ENCODE assay signal across 30 mouse cellular contexts in genomic region chr6:48064451-48064850, GRCm38 (mm10). TPM values are rescaled to one million over a fixed set of nuclear protein-coding genes. Genes with fewer than 3 reads are reported as not detected.
A peak's percentile ranks its signal among the peaks of the same experiment; 100 is the strongest.
DNase-seq lines count a peak whose midpoint lies in the region; ATAC-seq and TF ChIP-seq lines count a peak whose summit lies in the region.
"Had no signal": no experiment of that assay in that cellular context is flagged by ENCODE, and none has a peak within 500 bp of the region (broad histone marks: within the 10 kb centered on the region; RNA-seq: fewer than 3 reads in every experiment).

No protein-coding gene starts in this region.

- WGBS in heart, adult 2 months, result 90% methylated on average over 14 of the region's 14 CpGs
- WGBS in kidney, embryonic 15.5 days, result 92% methylated on average over 14 of the region's 14 CpGs

- H3K4me2 ChIP-seq in kidney, embryonic 15.5 days, result no peak overlapping the region
- H3K4me2 ChIP-seq: intestine, embryonic 15.5 days; limb, embryonic 15.5 days; midbrain, embryonic 15.5 days; neural tube, embryonic 15.5 days; stomach, embryonic 15.5 days had no signal

- no peaks in the 10 kb centered on the region for H3K27me3 ChIP-seq in heart, adult 2 months (ENCODE audit: control insufficient read depth, insufficient read depth, low read length)
- no peaks in the 10 kb centered on the region for H3K27me3 ChIP-seq in ES-Bruce4 (ENCODE audit: control insufficient read depth, insufficient read depth, low read length, poor library complexity, severe bottlenecking)
- no peaks in the 10 kb centered on the region for H3K27me3 ChIP-seq in kidney, embryonic 15.5 days
- H3K27me3 ChIP-seq: intestine, embryonic 15.5 days; limb, embryonic 15.5 days; midbrain, embryonic 15.5 days; neural tube, embryonic 15.5 days; Patski; stomach, embryonic 15.5 days had no signal

- peak; percentile 84 for DNase-seq in heart, adult 11 months
- DNase-seq in heart, adult 2 months, result no peak
- DNase-seq in R1 (ENCODE audit: low read depth, low spot score), result peak; percentile 71
- peak; percentile 38 for DNase-seq in testis, postnatal 14 days (ENCODE audit: low spot score)
- DNase-seq in urinary bladder, postnatal 36 days (ENCODE audit: low spot score in 2 of 2), result no peak
- DNase-seq: adrenal gland, postnatal 25 days; cerebellum, adult 11-12 months; gastrocnemius, postnatal 36 days; heart, postnatal 14 days; kidney, postnatal 4 days; lung, adult 2 months; lung, postnatal 14 days; retina, postnatal 1 day; right cerebral cortex, postnatal 25 days; thymus, adult 2 months; thymus, postnatal 36 days had no signal

- no peaks in the 10 kb centered on the region for H3K36me3 ChIP-seq in heart, adult 2 months (ENCODE audit: control insufficient read depth, insufficient read depth, low read length)
- H3K36me3 ChIP-seq in ES-Bruce4 (ENCODE audit: control insufficient read depth, insufficient read depth, low read length, poor library complexity, severe bottlenecking), result peaks cover 3% of the 10 kb centered on the region
- H3K36me3 ChIP-seq in kidney, embryonic 15.5 days, result peaks cover 84% of the 10 kb centered on the region

- ATAC-seq in kidney, embryonic 15.5 days (replicated peaks; ENCODE audit: low FRiP score), result no peak
- ATAC-seq: forebrain, embryonic 14.5 days; intestine, embryonic 15.5 days; Patski had no signal

- no peaks in the 10 kb centered on the region for H3K79me2 ChIP-seq in heart, adult 2 months (replicated peaks; ENCODE audit: control insufficient read depth, insufficient read depth, low read length)

- TF ChIP-seq EP300 in heart, adult 2 months (IDR thresholded peaks at IDR 0.05; ENCODE audit: insufficient read depth, low read depth, low read length), result no peak
- no peak for TF ChIP-seq EP300 in ES-Bruce4 (IDR thresholded peaks at IDR 0.05; ENCODE audit: insufficient read depth, low read depth, low read length)

- no peak overlapping the region for H3K27ac ChIP-seq in heart, adult 2 months
- H3K27ac ChIP-seq in ES-Bruce4 (ENCODE audit: insufficient read depth, low read length), result no peak overlapping the region; the same call in 1 of the 2 replicates
- H3K27ac ChIP-seq in kidney, embryonic 15.5 days, result no peak overlapping the region
- H3K27ac ChIP-seq: hindbrain, embryonic 10.5 days; hindbrain, postnatal 0 days; intestine, embryonic 15.5 days; limb, embryonic 10.5 days; limb, embryonic 15.5 days; liver, embryonic 14.5 days; midbrain, embryonic 10.5 days; midbrain, embryonic 15.5 days; neural tube, embryonic 15.5 days; stomach, embryonic 15.5 days had no signal

- TF ChIP-seq CTCF in heart, adult 2 months (IDR thresholded peaks at IDR 0.05), result no peak
- no peak for TF ChIP-seq CTCF in ES-Bruce4 (IDR thresholded peaks at IDR 0.05; ENCODE audit: low read depth, low read length)

- H3K9me3 ChIP-seq in ES-Bruce4 (replicated peaks; ENCODE audit: control insufficient read depth, insufficient read depth, low read length, poor library complexity, severe bottlenecking), result no peaks in the 10 kb centered on the region
- H3K9me3 ChIP-seq in kidney, embryonic 15.5 days (replicated peaks), result no peaks in the 10 kb centered on the region
- H3K9me3 ChIP-seq: hindbrain, embryonic 10.5 days; intestine, embryonic 15.5 days; limb, embryonic 10.5 days; limb, embryonic 15.5 days; midbrain, embryonic 10.5 days; midbrain, embryonic 15.5 days; neural tube, embryonic 15.5 days; stomach, embryonic 15.5 days had no signal

- H3K9ac ChIP-seq in heart, adult 2 months (ENCODE audit: low read depth, low read length), result no peak overlapping the region
- peak overlapping the region; percentile 49 for H3K9ac ChIP-seq in ES-Bruce4 (ENCODE audit: low read depth, poor library complexity, severe bottlenecking)
- H3K9ac ChIP-seq in kidney, embryonic 15.5 days, result no peak overlapping the region
- H3K9ac ChIP-seq: intestine, embryonic 15.5 days; limb, embryonic 15.5 days; liver, embryonic 14.5 days; midbrain, embryonic 15.5 days; neural tube, embryonic 15.5 days; stomach, embryonic 15.5 days had no signal

- intact Hi-C loops in heart, adult 2 months (cut with DNase I), result no loop called here

- TF ChIP-seq POLR2A in heart, adult 2 months (IDR thresholded peaks at IDR 0.05; ENCODE audit: insufficient read depth, low read depth, low read length), result no peak
- TF ChIP-seq POLR2A in ES-Bruce4 (IDR thresholded peaks at IDR 0.05; ENCODE audit: insufficient read depth, low read length), result no peak

- H3K4me3 ChIP-seq in heart, adult 2 months, result no peak overlapping the region
- H3K4me3 ChIP-seq in ES-Bruce4 (ENCODE audit: low read depth, low read length), result peak overlapping the region; percentile 81
- no peak overlapping the region for H3K4me3 ChIP-seq in kidney, embryonic 15.5 days (replicated peaks)
- H3K4me3 ChIP-seq: hindbrain, embryonic 10.5 days; intestine, embryonic 15.5 days; limb, embryonic 10.5 days; limb, embryonic 15.5 days; midbrain, embryonic 10.5 days; midbrain, embryonic 15.5 days; neural tube, embryonic 15.5 days; stomach, embryonic 15.5 days had no signal

- H3K4me1 ChIP-seq in heart, adult 2 months (ENCODE audit: control insufficient read depth, insufficient read depth, low read length), result no peaks in the 10 kb centered on the region
- peaks cover 3% of the 10 kb centered on the region for H3K4me1 ChIP-seq in ES-Bruce4 (ENCODE audit: control insufficient read depth, insufficient read depth, low read length)
- H3K4me1 ChIP-seq in kidney, embryonic 15.5 days, result no peaks in the 10 kb centered on the region
- H3K4me1 ChIP-seq: hindbrain, embryonic 10.5 days; intestine, embryonic 15.5 days; limb, embryonic 10.5 days; limb, embryonic 15.5 days; midbrain, embryonic 10.5 days; midbrain, embryonic 15.5 days; neural tube, embryonic 15.5 days; stomach, embryonic 15.5 days had no signal

RNA-seq across cellular contexts. Expression of gene Zfp777, which starts 15.7 kb away (rescaled TPM):
- 10 to 100 TPM; 13.8 to 15.6 TPM for total RNA-seq in heart, adult 2 months (2021)
- polyA plus RNA-seq in heart, adult 2 months (2012; rRNA removed), result 10.0 and 15.8 TPM in 2 replicates
- 22.6 and 23.3 TPM in 2 replicates for polyA plus RNA-seq in ES-Bruce4 (2011; ENCODE audit: insufficient read depth, insufficient read length, low read depth, missing spikeins)
- polyA plus RNA-seq in kidney, embryonic 15.5 days (2015; fragmentation: Nextera tagmentation; extraction: Ambion mirVana), result 8.9 and 9.8 TPM in 2 replicates

RNA-seq across cellular contexts. Expression of gene Zfp746, which starts 21.9 kb away (rescaled TPM):
- 1 to 10 TPM; 9.5 to 9.8 TPM for total RNA-seq in heart, adult 2 months (2021)
- polyA plus RNA-seq in heart, adult 2 months (2012; rRNA removed), result 8.7 and 10.2 TPM in 2 replicates
- polyA plus RNA-seq in ES-Bruce4 (2011; ENCODE audit: insufficient read depth, insufficient read length, low read depth, missing spikeins), result 18.5 and 20.0 TPM in 2 replicates
- polyA plus RNA-seq in kidney, embryonic 15.5 days (2015; fragmentation: Nextera tagmentation; extraction: Ambion mirVana), result 19.1 and 24.0 TPM in 2 replicates

Comparison
In these comparisons a context has a peak if more than half of its experiments do, and no peak if none do; other contexts are left out.
1. DNase-seq: peak in heart, adult 11 months (single experiment), R1 (single experiment) and testis, postnatal 14 days (single experiment); none in heart, adult 2 months (0 of 2) and urinary bladder, postnatal 36 days (0 of 2).